Mouse (Mus musculus) cerebellum, adult 2 months (tissue): ENCODE data around the gene Dnah9.

ENCODE experiments used
- CTCF ChIP-seq: fragments of 200-500 bp; IDR thresholded peaks from 2 replicates; pipeline ENCODE4 v1.5.1; 2011; ENCODE audit warnings: low read depth, mild to moderate bottlenecking, control low read depth, low read length, moderate library complexity, borderline replicate concordance; ENCODE audit not compliant: insufficient read depth
- POLR2A ChIP-seq: fragments of 200-500 bp; IDR thresholded peaks from 2 replicates; pipeline ENCODE4 v1.6.1; 2011; ENCODE audit warnings: low read length, control low read depth, borderline replicate concordance; ENCODE audit not compliant: insufficient read depth

DNA sequence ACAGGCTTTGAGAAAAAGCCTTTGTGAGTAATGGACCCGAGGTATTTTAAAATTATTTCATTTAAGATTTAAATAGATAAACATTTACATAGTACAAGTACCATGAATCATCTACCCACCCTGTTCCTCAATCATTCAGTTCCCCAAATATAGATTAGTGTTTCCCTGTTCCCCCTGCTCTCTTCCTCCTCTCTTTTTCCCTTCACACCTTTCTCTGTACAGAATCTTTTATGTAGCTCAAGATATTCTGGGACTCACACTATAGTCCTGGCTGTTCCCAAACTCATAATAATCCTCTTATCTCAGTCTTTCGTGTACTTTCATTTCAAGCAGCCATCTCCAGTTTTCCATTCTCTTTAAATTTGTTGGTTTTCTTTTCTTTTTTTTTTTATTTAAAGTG lies 4.3 kb downstream of the Dnah9 start:
- TF ChIP-seq CTCF (no peak), POLR2A (no peak)
